Mouse (Mus musculus) left cerebral cortex, postnatal 10 days (tissue): Measurements from ENCODE around the gene Ube2ql1. TPM values are rescaled to one million over a fixed set of nuclear protein-coding genes. Genes with fewer than 3 reads are reported as not detected.

Source experiments
- total RNA-seq, 2 experiments: library from RNA; stranded (reverse); gene quantifications; 2 replicates each; pipeline ENCODE4 v1.2.3; 2021

Gene Ube2ql1
- total RNA-seq, 2 experiments from 2014 or later: 195 to 198 TPM

Other genes with a start within 250 kb of the Ube2ql1 start
- 10 to 100 TPM; 67.6 to 68.9 TPM for gene Nsun2, start 206.1 kb downstream of the Ube2ql1 start, total RNA-seq
- 10 to 100 TPM; 34.3 to 40.3 TPM for gene Tent4a, start 205.3 kb downstream of the Ube2ql1 start, total RNA-seq
- 10 to 100 TPM; 22.8 to 23.7 TPM for gene Srd5a1, start 128.4 kb downstream of the Ube2ql1 start, total RNA-seq
- gene Med10, start 62.5 kb upstream of the Ube2ql1 start, total RNA-seq: 10 to 100 TPM; 67.8 TPM